ENCODE assay signal across 8 mouse cellular contexts in the genomic region with DNA sequence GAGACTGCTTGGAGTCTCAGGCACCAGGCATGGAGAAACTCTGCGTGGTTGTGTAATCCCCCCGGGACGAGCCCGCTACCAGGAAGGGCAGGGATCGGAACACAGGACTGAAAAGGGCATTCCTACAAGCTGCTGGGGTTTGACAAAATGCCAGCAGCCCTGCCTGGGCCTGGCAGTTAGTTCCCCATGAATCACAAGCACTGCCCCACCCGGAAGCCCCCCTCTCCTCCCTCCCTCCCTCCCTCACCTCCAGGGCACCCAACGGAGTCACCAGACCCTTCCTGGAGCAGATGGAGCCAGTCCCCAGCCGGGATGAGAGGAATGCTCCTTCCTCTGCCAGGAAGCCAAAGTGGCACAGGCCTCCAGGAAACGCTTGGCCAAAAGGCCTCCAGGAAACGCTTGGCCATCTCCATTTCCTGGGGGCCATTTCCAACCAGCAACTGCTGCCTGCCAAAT. TPM values are rescaled to one million over a fixed set of nuclear protein-coding genes. Genes with fewer than 3 reads are reported as not detected.
DNase-seq lines count a peak whose midpoint lies in the region; ATAC-seq and TF ChIP-seq lines count a peak whose summit lies in the region.

No protein-coding gene starts in this region.

- H3K27me3 ChIP-seq in intestine, embryonic 14.5 days (replicated peaks; ENCODE audit: control insufficient read depth, insufficient read depth, low read length) = no peaks in the 10 kb centered on the region
- no peaks in the 10 kb centered on the region for H3K27me3 ChIP-seq in liver, embryonic 16.5 days (ENCODE audit: control insufficient read depth, insufficient read depth, low read depth, low read length)
- no peaks in the 10 kb centered on the region for H3K27me3 ChIP-seq in splenic B cell, adult 2 months (ENCODE audit: control insufficient read depth, insufficient read depth, low read length, poor library complexity, severe bottlenecking)

- H3K4me1 ChIP-seq in intestine, embryonic 14.5 days (replicated peaks; ENCODE audit: control insufficient read depth, insufficient read depth, low read length) = 0 out of 2 replicates have a peak, but pooled peaks cover 8% of the 10 kb centered on the region
- H3K4me1 ChIP-seq in liver, embryonic 16.5 days (ENCODE audit: control insufficient read depth, low read depth, low read length) = peaks cover 36% of the 10 kb centered on the region

- no peak for DNase-seq in layer of hippocampus, adult 2 months (ENCODE audit: low spot score in 2 of 2)
- no peak for DNase-seq in layer of hippocampus, adult 18-20 months (ENCODE audit: low spot score in 2 of 2)
- peak; percentile 74 for DNase-seq in adrenal gland, postnatal 25 days
- peak; percentile 66 to 79 for DNase-seq in gastrocnemius, adult 8-10 months (ENCODE audit: low spot score in 2 of 2)
- no peak for DNase-seq in intestine, embryonic 14.5 days (ENCODE audit: low spot score)
- peak; percentile 43 for DNase-seq in splenic B cell, adult 2 months (ENCODE audit: low read depth, low spot score)
- no peak for DNase-seq in left cerebral cortex, adult 18-20 months (ENCODE audit: low spot score in 2 of 2)

- H3K9me3 ChIP-seq in intestine, embryonic 14.5 days (ENCODE audit: control insufficient read depth, low read length) = no peaks in the 10 kb centered on the region
- H3K9me3 ChIP-seq in liver, embryonic 16.5 days (replicated peaks; ENCODE audit: control insufficient read depth, low read length) = no peaks in the 10 kb centered on the region

- H3K4me2 ChIP-seq in intestine, embryonic 14.5 days (ENCODE audit: low read length) = no peak overlapping the region
- H3K4me2 ChIP-seq in liver, embryonic 16.5 days (ENCODE audit: low read depth, low read length) = peak overlapping the region; percentile 19; the same call in 1 of the 2 replicates

- peak overlapping the region; percentile 75 for H3K27ac ChIP-seq in layer of hippocampus, adult 2 months
- peak overlapping the region; percentile 22; the same call in 1 of the 2 replicates for H3K27ac ChIP-seq in intestine, embryonic 14.5 days (ENCODE audit: low read depth)
- H3K27ac ChIP-seq in liver, embryonic 16.5 days (ENCODE audit: low read length) = peak overlapping the region; percentile 65

- no peak for TF ChIP-seq CTCF in layer of hippocampus, adult 2 months (conservative IDR thresholded peaks at IDR 0.05)

- no peak overlapping the region for H3K4me3 ChIP-seq in layer of hippocampus, adult 2 months
- H3K4me3 ChIP-seq in intestine, embryonic 14.5 days (ENCODE audit: low read depth, low read length) = no peak overlapping the region
- H3K4me3 ChIP-seq in liver, embryonic 16.5 days (ENCODE audit: low read depth, low read length) = no peak overlapping the region

- no peak overlapping the region for H3K9ac ChIP-seq in intestine, embryonic 14.5 days (ENCODE audit: low read length)
- H3K9ac ChIP-seq in liver, embryonic 16.5 days (ENCODE audit: low read depth, low read length) = no peak overlapping the region

- no peak for ATAC-seq in intestine, embryonic 14.5 days (replicated peaks; ENCODE audit: low FRiP score, low TSS enrichment, low read depth)
- no peak for ATAC-seq in liver, embryonic 16.5 days (ENCODE audit: low read depth)

- 57% methylated on average over 10 of the region's 10 CpGs for WGBS in intestine, embryonic 14.5 days
- 26% methylated on average over 10 of the region's 10 CpGs for WGBS in liver, embryonic 16.5 days (ENCODE audit: insufficient replicate concordance)

- H3K36me3 ChIP-seq in intestine, embryonic 14.5 days (ENCODE audit: control insufficient read depth, insufficient read depth, low read length) = no peaks in the 10 kb centered on the region
- no peaks in the 10 kb centered on the region for H3K36me3 ChIP-seq in liver, embryonic 16.5 days (ENCODE audit: control insufficient read depth, insufficient read depth)
- no peaks in the 10 kb centered on the region for H3K36me3 ChIP-seq in splenic B cell, adult 2 months (ENCODE audit: control insufficient read depth, insufficient read depth, low read length, poor library complexity, severe bottlenecking)

RNA-seq across cellular contexts. Expression of gene Camkk2, which starts 8.4 kb away (rescaled TPM):
- total RNA-seq in layer of hippocampus, adult 2 months (2021) = 100 to 1,000 TPM; 104 to 109 TPM
- 100 to 1,000 TPM in 1 of 2 experiments, 10 to 100 TPM in 1; 94.9 to 103 TPM for total RNA-seq in layer of hippocampus, adult 18-20 months (2021)
- 25.6 and 27.6 TPM in 2 replicates for total RNA-seq in adrenal gland, postnatal 25 days (2021)
- 1 to 10 TPM; 2.0 to 3.4 (median 3.1) TPM for total RNA-seq in gastrocnemius, adult 8-10 months (2022)
- polyA plus RNA-seq in intestine, embryonic 14.5 days (2014; fragmentation: Nextera tagmentation; extraction: Ambion mirVana) = 24.3 and 27.3 TPM in 2 replicates
- polyA plus RNA-seq in liver, embryonic 16.5 days (2015; fragmentation: Nextera tagmentation; extraction: Ambion mirVana) = 7.6 and 8.4 TPM in 2 replicates
- 100 to 1,000 TPM; 192 to 206 TPM for total RNA-seq in left cerebral cortex, adult 18-20 months (2021)

RNA-seq across cellular contexts. Expression of gene Anapc5, which starts 50.3 kb away (rescaled TPM):
- 100 to 1,000 TPM; 216 to 217 TPM for total RNA-seq in layer of hippocampus, adult 2 months (2021)
- 100 to 1,000 TPM; 196 to 200 TPM for total RNA-seq in layer of hippocampus, adult 18-20 months (2021)
- 206 and 209 TPM in 2 replicates for total RNA-seq in adrenal gland, postnatal 25 days (2021)
- total RNA-seq in gastrocnemius, adult 8-10 months (2022) = 100 to 1,000 TPM; 504 to 612 (median 591) TPM
- polyA plus RNA-seq in intestine, embryonic 14.5 days (2014; fragmentation: Nextera tagmentation; extraction: Ambion mirVana) = 448 and 490 TPM in 2 replicates
- 199 and 210 TPM in 2 replicates for polyA plus RNA-seq in liver, embryonic 16.5 days (2015; fragmentation: Nextera tagmentation; extraction: Ambion mirVana)
- total RNA-seq in left cerebral cortex, adult 18-20 months (2021) = 100 to 1,000 TPM; 212 to 231 TPM

Comparison
In these comparisons a context has a peak if more than half of its experiments do, and no peak if none do; other contexts are left out.
1. DNase-seq: peak in adrenal gland, postnatal 25 days (single experiment), gastrocnemius, adult 8-10 months (2 of 2) and splenic B cell, adult 2 months (single experiment); none in layer of hippocampus, adult 2 months (0 of 2), layer of hippocampus, adult 18-20 months (0 of 2), intestine, embryonic 14.5 days (single experiment) and left cerebral cortex, adult 18-20 months (0 of 2).
2. H3K27ac ChIP-seq: peak in every context shown above with its lines; median percentile 75 in layer of hippocampus, adult 2 months; 65 in liver, embryonic 16.5 days; 22 in intestine, embryonic 14.5 days.